Mouse (Mus musculus) midbrain, embryonic 14.5 days (tissue): ENCODE data around the gene Neurod1. TPM values are rescaled to one million over a fixed set of nuclear protein-coding genes. Genes with fewer than 3 reads are reported as not detected.

ENCODE experiments used
- ATAC-seq: fragments of 200-750 bp; cut with Nextera tagmentation; 2 replicates; pipeline ENCODE4 v1.8.0; 2017; ENCODE audit warnings: moderate number of reproducible peaks, moderate library complexity; ENCODE audit not compliant: low FRiP score, low TSS enrichment
- DNase-seq: peaks from one replicate; pipeline ENCODE4 v3.0.0-alpha.2; 2015
- H3K27ac ChIP-seq: fragments of 300-500 bp; sonication (generic); replicated peaks from 2 replicates; pipeline ENCODE4 v1.5.1; 2014; ENCODE audit warnings: mild to moderate bottlenecking, low read depth, low read length, moderate library complexity
- H3K27me3 ChIP-seq: fragments of 300-500 bp; sonication (generic); 2 replicates; pipeline ENCODE4 v1.6.1; 2014; ENCODE audit warnings: low read length, control low read depth, mixed read lengths; ENCODE audit not compliant: control insufficient read depth, insufficient read depth
- H3K36me3 ChIP-seq: fragments of 300-500 bp; sonication (generic); 2 replicates; pipeline ENCODE4 v1.6.1; 2014; ENCODE audit warnings: low read length, control low read depth; ENCODE audit not compliant: control insufficient read depth, insufficient read depth
- H3K4me1 ChIP-seq: fragments of 300-500 bp; sonication (generic); 2 replicates; pipeline ENCODE4 v1.6.1; 2014; ENCODE audit warnings: mild to moderate bottlenecking, antibody characterized with exemption, low read length, control low read depth; ENCODE audit not compliant: control insufficient read depth, insufficient read depth
- H3K4me2 ChIP-seq: fragments of 300-500 bp; sonication (generic); 2 replicates; pipeline ENCODE4 v1.6.1; 2014; ENCODE audit warnings: mild to moderate bottlenecking, low read length, moderate library complexity
- H3K4me3 ChIP-seq: fragments of 300-500 bp; sonication (generic); replicated peaks from 2 replicates; pipeline ENCODE4 v1.5.1; 2014; ENCODE audit warnings: low read depth, low read length
- H3K9ac ChIP-seq: fragments of 300-500 bp; sonication (generic); replicated peaks from 2 replicates; pipeline ENCODE4 v1.6.1; 2014; ENCODE audit warnings: mild to moderate bottlenecking, low read length, moderate library complexity
- H3K9me3 ChIP-seq: fragments of 300-500 bp; sonication (generic); 2 replicates; pipeline ENCODE4 v1.6.1; 2016; ENCODE audit warnings: low read length, control low read depth, mixed read lengths; ENCODE audit not compliant: control insufficient read depth
- WGBS: fragments of 180-500 bp; shearing (Covaris S2); extraction: QIAGEN DNeasy Blood & Tissue Kit; methylation state at CpG from one replicate; pipeline ENCODE4 v1.1.7; 2014; 5-methylcytosine and 5-hydroxymethylcytosine counted together
- polyA plus RNA-seq: library from polyadenylated mRNA; unstranded; fragments of >200 nt; fragmentation: Nextera tagmentation; extraction: Ambion mirVana; gene quantifications from 2 replicates; pipeline ENCODE4 v1.2.1, GENCODE M21; 2014

The Neurod1 gene
- 37.0 and 40.2 TPM in 2 replicates for polyA plus RNA-seq

DNA sequence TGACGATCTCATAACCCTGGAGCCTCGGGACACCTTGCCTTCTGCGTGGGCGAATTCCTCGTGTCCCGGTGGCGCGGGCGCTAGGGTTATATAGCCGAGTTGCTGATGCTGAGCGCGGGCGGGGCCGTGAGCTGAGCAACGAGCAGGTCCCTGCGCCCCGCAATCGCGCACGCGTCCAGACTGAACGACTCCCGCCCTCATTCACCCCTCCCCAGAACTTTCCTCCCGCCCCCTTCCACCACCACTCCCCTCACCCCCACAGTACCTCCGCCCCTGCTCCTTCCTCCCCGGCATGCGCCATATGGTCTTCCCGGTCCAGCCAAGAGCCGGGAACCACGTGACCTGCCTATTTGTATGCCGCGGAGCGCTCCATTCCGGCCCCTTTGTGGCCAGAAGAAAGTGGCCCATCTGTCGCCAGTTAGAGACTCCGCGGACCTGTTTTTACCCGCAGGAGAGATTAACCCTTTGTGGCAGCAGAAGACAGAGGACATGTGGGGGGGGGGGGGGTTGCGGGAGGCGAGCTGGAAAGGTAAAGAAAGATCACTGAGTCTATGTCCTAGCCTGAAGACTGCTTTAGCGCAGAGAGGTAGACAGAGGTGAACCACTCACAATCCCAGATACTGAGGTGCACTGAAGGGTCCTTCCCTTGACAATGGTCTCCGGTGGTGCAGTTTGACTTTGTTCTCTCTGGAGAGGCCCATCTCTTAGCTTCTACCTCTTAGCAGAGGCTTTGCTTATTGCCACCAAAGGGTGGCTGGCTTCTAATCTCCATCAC, at the start of gene Neurod1, which contains the start of gene Cerkl:
TSS of gene Neurod1 (minus strand) at position 177 of the 775 bp plus-strand sequence.
TSS of gene Cerkl (minus strand) at position 211 of the 775 bp plus-strand sequence.
- Histone ChIP-seq H3K27me3 (peaks cover 13% of the 10 kb centered on the region), H3K4me1 (peaks cover 17% of the 10 kb centered on the region), H3K9ac (peak within 1 kb of the TSS; percentile 68; the same call in 1 of the 2 replicates), H3K4me3 (peak within 1 kb of the TSS; percentile 47), H3K27ac (peak within 1 kb of the TSS; percentile 47), H3K36me3 (no peaks in the 10 kb centered on the region), H3K9me3 (no peaks in the 10 kb centered on the region), H3K4me2 (peak within 1 kb of the TSS; percentile 71)
- under 1% methylated on average over 42 of the region's 42 CpGs for WGBS
- peak; percentile 89 for ATAC-seq
- peak; percentile 90 for DNase-seq

GRCm38 (mm10) chr2:79498990-79499755, 42.6 kb upstream of the Neurod1 start:
- H3K4me3 ChIP-seq, result no peak overlapping the region
- no peaks in the 10 kb centered on the region for H3K27me3 ChIP-seq
- ATAC-seq (peak; percentile 75; the same call in 1 of the 2 replicates), DNase-seq (peak; percentile 96)
- no peak overlapping the region for H3K9ac ChIP-seq
- H3K27ac ChIP-seq, result no peak overlapping the region
- WGBS, result 24% methylated on average over 10 of the region's 10 CpGs
- no peak overlapping the region for H3K4me2 ChIP-seq
- no peaks in the 10 kb centered on the region for H3K9me3 ChIP-seq
- no peaks in the 10 kb centered on the region for H3K36me3 ChIP-seq
- no peaks in the 10 kb centered on the region for H3K4me1 ChIP-seq

- H3K9me3 ChIP-seq, result no peaks in the 10 kb centered on the region
- no peaks in the 10 kb centered on the region for H3K4me1 ChIP-seq
- ATAC-seq (no peak), DNase-seq (no peak)
- no peak overlapping the region for H3K9ac ChIP-seq
- no peak overlapping the region for H3K4me2 ChIP-seq
- no peaks in the 10 kb centered on the region for H3K36me3 ChIP-seq
- H3K4me3 ChIP-seq, result no peak overlapping the region
- H3K27ac ChIP-seq, result no peak overlapping the region
- no peaks in the 10 kb centered on the region for H3K27me3 ChIP-seq
- 47% methylated on average over 3 of the region's 3 CpGs for WGBS
Measured at GRCm38 (mm10) chr2:79485127-79485526, 28.6 kb upstream of the Neurod1 start.

GRCm38 (mm10) chr2:79482511-79482910, 26.0 kb upstream of the Neurod1 start:
- DNase-seq, result no peak
- H3K4me2 ChIP-seq, result no peak overlapping the region
- no peak for ATAC-seq
- no peaks in the 10 kb centered on the region for H3K4me1 ChIP-seq
- no peaks in the 10 kb centered on the region for H3K36me3 ChIP-seq
- H3K4me3 ChIP-seq, result no peak overlapping the region
- no peak overlapping the region for H3K9ac ChIP-seq
- no peak overlapping the region for H3K27ac ChIP-seq
- no peaks in the 10 kb centered on the region for H3K27me3 ChIP-seq
- WGBS, result 92% methylated on average over 2 of the region's 2 CpGs
- H3K9me3 ChIP-seq, result no peaks in the 10 kb centered on the region

DNA sequence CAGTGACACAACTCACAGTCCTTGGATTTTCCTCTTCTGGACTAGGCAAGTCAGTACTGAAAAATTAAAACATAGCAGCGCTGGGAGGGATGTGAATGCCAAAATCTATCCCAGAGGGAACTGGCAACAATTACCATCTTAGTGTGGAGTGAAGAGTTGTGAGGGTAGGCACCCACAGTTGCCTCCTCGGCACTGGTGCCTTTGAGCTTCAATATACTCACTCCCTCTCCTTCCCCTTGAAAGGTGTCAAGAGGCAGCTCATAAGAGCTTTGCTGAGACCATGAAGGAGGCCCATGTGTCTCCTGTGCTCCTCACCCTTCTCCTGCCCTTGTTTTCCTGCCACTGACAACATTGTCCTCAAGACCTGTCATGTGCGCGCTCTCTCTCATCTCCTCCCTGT, 5.9 kb upstream of the Neurod1 start:
- no peak overlapping the region for H3K9ac ChIP-seq
- no peak overlapping the region for H3K4me2 ChIP-seq
- DNase-seq (no peak), ATAC-seq (no peak)
- H3K27me3 ChIP-seq, result peaks cover 22% of the 10 kb centered on the region
- H3K36me3 ChIP-seq, result no peaks in the 10 kb centered on the region
- WGBS, result 88% methylated on average over 4 of the region's 4 CpGs
- peaks cover 17% of the 10 kb centered on the region for H3K4me1 ChIP-seq
- H3K9me3 ChIP-seq, result no peaks in the 10 kb centered on the region
- H3K4me3 ChIP-seq, result no peak overlapping the region
- no peak overlapping the region for H3K27ac ChIP-seq

DNA sequence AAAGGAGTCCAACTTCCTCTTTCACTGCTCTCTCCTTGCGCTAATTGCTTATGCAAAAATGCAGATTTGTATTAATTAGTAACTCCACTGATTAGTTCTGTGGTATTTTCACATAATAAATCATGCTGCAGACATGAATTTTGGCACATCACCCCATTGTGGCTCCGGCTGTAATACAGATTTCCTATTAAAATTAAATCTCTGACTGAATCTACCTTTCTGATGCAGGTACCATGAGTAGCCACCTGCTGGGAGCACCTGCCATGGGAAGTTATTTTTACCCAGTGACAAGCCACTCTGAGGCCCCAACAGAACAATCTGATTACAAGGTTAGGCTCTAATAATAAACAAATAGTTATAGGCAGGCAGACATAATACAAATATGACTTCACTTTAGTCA, 5.3 kb upstream of the Neurod1 start:
- 76% methylated on average over 2 of the region's 2 CpGs for WGBS
- Histone ChIP-seq H3K4me3 (no peak overlapping the region), H3K36me3 (no peaks in the 10 kb centered on the region), H3K9me3 (no peaks in the 10 kb centered on the region), H3K4me1 (peaks cover 17% of the 10 kb centered on the region), H3K27me3 (peaks cover 24% of the 10 kb centered on the region), H3K27ac (no peak overlapping the region), H3K4me2 (no peak overlapping the region), H3K9ac (no peak overlapping the region)
- ATAC-seq (no peak), DNase-seq (no peak)

- Histone ChIP-seq H3K4me3 (no peak overlapping the region), H3K27me3 (peaks cover 24% of the 10 kb centered on the region), H3K27ac (no peak overlapping the region), H3K9me3 (no peaks in the 10 kb centered on the region), H3K9ac (no peak overlapping the region), H3K4me1 (peaks cover 17% of the 10 kb centered on the region), H3K4me2 (no peak overlapping the region), H3K36me3 (no peaks in the 10 kb centered on the region)
- peak; percentile 45 for DNase-seq
- WGBS, result 16% methylated on average over 2 of the region's 2 CpGs
- no peak for ATAC-seq
Measured at GRCm38 (mm10) chr2:79460586-79460985, 4.0 kb upstream of the Neurod1 start.

- 3% methylated on average over 14 of the region's 14 CpGs for WGBS
- H3K36me3 ChIP-seq, result no peaks in the 10 kb centered on the region
- peaks cover 17% of the 10 kb centered on the region for H3K4me1 ChIP-seq
- peak overlapping the region; percentile 71 for H3K27ac ChIP-seq
- no peaks in the 10 kb centered on the region for H3K9me3 ChIP-seq
- H3K27me3 ChIP-seq, result peaks cover 24% of the 10 kb centered on the region
- no peak overlapping the region; the same call in 1 of the 2 replicates for H3K9ac ChIP-seq
- no peak for ATAC-seq
- 0 out of 2 replicates have a peak overlapping the region, but pooled peaks have one; percentile 5 for H3K4me3 ChIP-seq
- DNase-seq, result no peak
- H3K4me2 ChIP-seq, result peak overlapping the region; percentile 51
Measured at GRCm38 (mm10) chr2:79460107-79460506, 3.6 kb upstream of the Neurod1 start.
